Mouse (Mus musculus): ENCODE results near the gene Wipi2. TPM values are rescaled to one million over a fixed set of nuclear protein-coding genes. Genes with fewer than 3 reads are reported as not detected.
A peak's percentile ranks its signal among the peaks of the same experiment; 100 is the strongest.

Wipi2 gene
- total RNA-seq, 1 experiment from 2014 or later: 32.8 TPM

DNA sequence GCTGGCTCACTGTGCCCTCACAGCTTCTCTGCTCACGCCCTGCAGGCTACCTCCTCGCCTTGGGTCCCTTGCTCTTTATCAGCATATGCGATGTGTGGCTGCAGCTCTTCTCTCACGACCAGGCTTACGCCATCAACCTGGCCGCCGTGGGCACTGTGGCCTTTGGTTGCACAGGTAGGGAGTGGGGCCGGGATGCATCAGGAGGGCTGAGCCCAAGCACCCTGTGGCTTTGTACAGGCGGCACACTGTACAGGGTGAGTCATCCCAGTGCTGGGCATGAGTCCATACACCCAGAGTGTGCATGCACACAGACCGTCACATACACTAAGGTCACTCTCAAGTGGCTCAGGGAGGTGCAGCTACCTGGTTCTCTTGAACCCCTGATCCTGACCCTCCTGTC lies 86.5 kb downstream of the Wipi2 start:
- no peak for ATAC-seq (replicated peaks; ENCODE audit: insufficient number of reproducible peaks, low FRiP score, low TSS enrichment, poor library complexity, severe bottlenecking)

- no peak for ATAC-seq (replicated peaks; ENCODE audit: insufficient number of reproducible peaks, low FRiP score, low TSS enrichment, poor library complexity, severe bottlenecking)
Observed at GRCm38 (mm10) chr5:142715059-142715458, 87.6 kb downstream of the Wipi2 start.

DNA sequence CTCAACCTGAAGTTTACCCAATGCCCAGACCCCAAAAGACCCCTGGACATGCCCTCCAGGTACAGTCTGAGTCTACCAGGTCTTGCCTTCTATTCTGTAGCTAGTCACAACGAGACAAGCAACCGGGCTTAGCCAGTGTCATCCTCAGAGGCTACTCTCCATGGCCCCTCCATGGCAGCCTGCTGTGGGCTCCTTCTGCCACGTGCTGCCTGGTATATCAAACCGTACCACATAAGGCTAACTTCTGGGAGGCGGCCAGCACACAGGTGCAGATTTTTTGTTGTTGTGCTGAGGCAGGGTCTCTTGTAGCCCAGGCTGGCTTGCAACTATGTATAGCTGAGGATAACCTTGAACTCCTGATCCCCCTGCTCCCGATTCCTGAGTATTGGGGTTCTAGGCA lies 88.6 kb downstream of the Wipi2 start:
- ATAC-seq (replicated peaks; ENCODE audit: insufficient number of reproducible peaks, low FRiP score, low TSS enrichment, poor library complexity, severe bottlenecking): no peak

GRCm38 (mm10) chr5:142718037-142718436 lies 90.5 kb downstream of the Wipi2 start:
- ATAC-seq (replicated peaks; ENCODE audit: insufficient number of reproducible peaks, low FRiP score, low TSS enrichment, poor library complexity, severe bottlenecking): peak; percentile 59; the same call in 1 of the 2 replicates

GRCm38 (mm10) chr5:142718486-142718885 lies 91.0 kb downstream of the Wipi2 start:
- ATAC-seq (replicated peaks; ENCODE audit: insufficient number of reproducible peaks, low FRiP score, low TSS enrichment, poor library complexity, severe bottlenecking): no peak

- ATAC-seq (replicated peaks; ENCODE audit: insufficient number of reproducible peaks, low FRiP score, low TSS enrichment, poor library complexity, severe bottlenecking): no peak
Observed at GRCm38 (mm10) chr5:142719897-142720296, 92.4 kb downstream of the Wipi2 start.

Other genes starting within 250 kb of the Wipi2 start
- gene Foxk1, start 226.2 kb upstream of the Wipi2 start, total RNA-seq (2017): 17.6 to 31.2 TPM (median 21.7 TPM) in 3 replicates
- gene Ap5z1, start 163.8 kb upstream of the Wipi2 start, total RNA-seq (2017): 6.7 to 13.7 TPM (median 6.9 TPM) in 3 replicates
- gene Papolb, start 97.6 kb upstream of the Wipi2 start, total RNA-seq (2017): not detected in 3 replicates
- not detected in 3 replicates for gene Radil, start 76.6 kb upstream of the Wipi2 start, total RNA-seq (2017)
- not detected in 3 replicates for gene Mmd2, start 18.9 kb upstream of the Wipi2 start, total RNA-seq (2017)
- 0.32 to 0.78 TPM (median 0.38 TPM) in 3 replicates for gene Slc29a4, start 64.8 kb downstream of the Wipi2 start, total RNA-seq (2017)
- 10.9 to 48.5 TPM (median 22.5 TPM) in 3 replicates for gene Tnrc18, start 190.0 kb downstream of the Wipi2 start, total RNA-seq (2017)

Measured in monocyte, adult 5-6 weeks (primary cell).